Comparison of ENCODE assay signal across 17 mouse cellular contexts in the genomic region with DNA sequence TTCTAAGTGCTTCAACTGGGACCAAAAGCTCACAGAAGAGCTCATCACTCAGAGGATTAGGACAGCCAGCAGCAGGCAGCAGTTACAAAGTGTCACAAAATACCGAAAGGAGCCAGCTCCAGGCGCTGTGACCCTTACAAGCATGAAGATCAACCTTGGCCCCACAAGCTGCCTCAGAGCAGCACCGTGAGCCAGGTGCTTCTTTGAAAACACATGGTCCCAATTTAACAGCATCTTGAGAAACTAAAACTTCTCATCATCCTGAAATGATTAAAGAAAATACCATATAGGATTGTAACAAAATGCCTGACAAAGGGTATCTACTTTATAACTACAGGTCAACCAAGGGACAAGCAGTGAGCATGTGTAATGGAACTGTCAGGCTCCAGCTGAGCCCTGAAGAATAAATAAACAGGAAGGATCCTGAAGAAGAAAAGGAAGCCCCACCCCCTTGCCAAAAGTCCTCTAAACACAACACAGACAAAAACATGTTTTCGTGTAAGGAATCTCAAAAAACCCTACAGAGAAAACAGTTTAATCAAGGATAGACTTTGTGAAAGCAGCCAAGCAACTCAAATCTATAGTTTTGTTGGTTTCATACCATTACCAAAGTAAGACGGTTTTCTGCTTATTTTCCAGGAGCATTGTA. TPM values are rescaled to one million over a fixed set of nuclear protein-coding genes. Genes with fewer than 3 reads are reported as not detected.
DNase-seq lines count a peak whose midpoint lies in the region; ATAC-seq and TF ChIP-seq lines count a peak whose summit lies in the region.
"Had no signal": no experiment of that assay in that cellular context is flagged by ENCODE, and none has a peak within 500 bp of the region (broad histone marks: within the 10 kb centered on the region; RNA-seq: fewer than 3 reads in every experiment).

No protein-coding gene starts in this region.

- DNase-seq in heart, adult 2 months: no peak
- DNase-seq in heart, postnatal 4 days: no peak
- peak; percentile 47 for DNase-seq in lung, embryonic 14.5 days
- no peak for DNase-seq in lung, adult 2 months
- peak; percentile 55 for DNase-seq in forelimb bud, embryonic 11.5 days (ENCODE audit: low read depth, low spot score)
- peak; percentile 53 for DNase-seq in mesoderm, embryonic 11.5 days (ENCODE audit: low read depth, low spot score)
- DNase-seq in adrenal gland, postnatal 14 days: no peak
- DNase-seq: cerebellum, adult 9-11 months; gastrocnemius, postnatal 36 days; retina, postnatal 1 day; thymus, postnatal 25 days had no signal

- peaks cover 15% of the 10 kb centered on the region for H3K36me3 ChIP-seq in heart, adult 2 months (ENCODE audit: control insufficient read depth, insufficient read depth, low read length)
- peaks cover 66% of the 10 kb centered on the region for H3K36me3 ChIP-seq in lung, embryonic 14.5 days (ENCODE audit: insufficient read depth)
- H3K36me3 ChIP-seq in forebrain, embryonic 16.5 days (ENCODE audit: control insufficient read depth, insufficient read depth): peaks cover 5% of the 10 kb centered on the region; the same call in 1 of the 2 replicates

- no peak overlapping the region for H3K4me3 ChIP-seq in heart, adult 2 months
- no peak overlapping the region for H3K4me3 ChIP-seq in lung, embryonic 14.5 days (ENCODE audit: low read depth, low read length)
- H3K4me3 ChIP-seq in lung, adult 2 months (replicated peaks; ENCODE audit: extremely low read depth, low read depth, low read length): no peak overlapping the region
- H3K4me3 ChIP-seq in forebrain, embryonic 16.5 days (replicated peaks; ENCODE audit: low read length): no peak overlapping the region
- H3K4me3 ChIP-seq: forebrain, embryonic 15.5 days; limb, embryonic 12.5 days; midbrain, embryonic 12.5 days; neural tube, embryonic 12.5 days had no signal

- H3K79me2 ChIP-seq in heart, adult 2 months (replicated peaks; ENCODE audit: control insufficient read depth, insufficient read depth, low read length): no peaks in the 10 kb centered on the region

- TF ChIP-seq POLR2A in heart, adult 2 months (IDR thresholded peaks at IDR 0.05; ENCODE audit: insufficient read depth, low read depth, low read length): no peak
- TF ChIP-seq POLR2A in lung, adult 2 months (IDR thresholded peaks at IDR 0.05; ENCODE audit: borderline replicate concordance, extremely low read depth, low read depth, low read length): no peak

- H3K4me2 ChIP-seq in lung, embryonic 14.5 days: no peak overlapping the region
- H3K4me2 ChIP-seq in forebrain, embryonic 16.5 days (ENCODE audit: low read length): no peak overlapping the region
- H3K4me2 ChIP-seq: forebrain, embryonic 15.5 days; limb, embryonic 12.5 days; midbrain, embryonic 12.5 days; neural tube, embryonic 12.5 days had no signal

- peak overlapping the region; percentile 67 for H3K27ac ChIP-seq in heart, adult 2 months
- H3K27ac ChIP-seq in lung, embryonic 14.5 days (ENCODE audit: low read depth): no peak overlapping the region
- no peak overlapping the region for H3K27ac ChIP-seq in forebrain, embryonic 16.5 days (ENCODE audit: low read length)
- H3K27ac ChIP-seq: forebrain, embryonic 15.5 days; limb, embryonic 12.5 days; midbrain, embryonic 12.5 days; neural tube, embryonic 12.5 days had no signal

- no peak for TF ChIP-seq CTCF in heart, adult 2 months (IDR thresholded peaks at IDR 0.05)
- TF ChIP-seq CTCF in lung, embryonic 14.5 days (IDR thresholded peaks at IDR 0.05; ENCODE audit: low read depth): no peak
- TF ChIP-seq CTCF in lung, adult 2 months (IDR thresholded peaks at IDR 0.05; ENCODE audit: insufficient read depth, low read length): no peak

- no peaks in the 10 kb centered on the region for H3K27me3 ChIP-seq in heart, adult 2 months (ENCODE audit: control insufficient read depth, insufficient read depth, low read length)
- H3K27me3 ChIP-seq in lung, embryonic 14.5 days (ENCODE audit: insufficient read depth, low read length): no peaks in the 10 kb centered on the region
- no peaks in the 10 kb centered on the region for H3K27me3 ChIP-seq in forebrain, embryonic 16.5 days (replicated peaks; ENCODE audit: control insufficient read depth, insufficient read depth, low read length)
- H3K27me3 ChIP-seq: forebrain, embryonic 15.5 days; limb, embryonic 12.5 days; midbrain, embryonic 12.5 days; neural tube, embryonic 12.5 days had no signal

- WGBS in heart, adult 2 months: 68% methylated on average over 5 of the region's 5 CpGs
- 39% methylated on average over 5 of the region's 5 CpGs for WGBS in lung, embryonic 14.5 days
- 38% methylated on average over 5 of the region's 5 CpGs for WGBS in lung, adult 2 months
- WGBS in forebrain, embryonic 16.5 days: 71% methylated on average over 5 of the region's 5 CpGs

- no peak for ATAC-seq in lung, embryonic 14.5 days (ENCODE audit: insufficient read depth)
- no peak for ATAC-seq in forebrain, embryonic 16.5 days
- ATAC-seq: forebrain, embryonic 15.5 days; inflammation-experienced regulatory T-cells, adult 6 months had no signal

- no peak overlapping the region for H3K9ac ChIP-seq in heart, adult 2 months (ENCODE audit: low read depth, low read length)
- no peak overlapping the region for H3K9ac ChIP-seq in lung, embryonic 14.5 days
- H3K9ac ChIP-seq in forebrain, embryonic 16.5 days (replicated peaks; ENCODE audit: low read depth, low read length): no peak overlapping the region
- H3K9ac ChIP-seq: forebrain, embryonic 15.5 days; limb, embryonic 12.5 days; midbrain, embryonic 12.5 days; neural tube, embryonic 12.5 days had no signal

- no peak for TF ChIP-seq EP300 in heart, adult 2 months (IDR thresholded peaks at IDR 0.05; ENCODE audit: insufficient read depth, low read depth, low read length)

- H3K9me3 ChIP-seq in lung, embryonic 14.5 days (ENCODE audit: low read depth, low read length): no peaks in the 10 kb centered on the region
- H3K9me3 ChIP-seq in forebrain, embryonic 16.5 days (ENCODE audit: control insufficient read depth, low read length): no peaks in the 10 kb centered on the region
- H3K9me3 ChIP-seq: forebrain, embryonic 15.5 days; limb, embryonic 12.5 days; midbrain, embryonic 12.5 days; neural tube, embryonic 12.5 days had no signal

- peaks cover 10% of the 10 kb centered on the region for H3K4me1 ChIP-seq in heart, adult 2 months (ENCODE audit: control insufficient read depth, insufficient read depth, low read length)
- no peaks in the 10 kb centered on the region for H3K4me1 ChIP-seq in lung, embryonic 14.5 days (ENCODE audit: insufficient read depth)
- H3K4me1 ChIP-seq in lung, adult 2 months (ENCODE audit: control insufficient read depth, insufficient read depth, low read length): peaks cover 18% of the 10 kb centered on the region
- H3K4me1 ChIP-seq in forebrain, embryonic 16.5 days (replicated peaks; ENCODE audit: control insufficient read depth, insufficient read depth, low read length): no peaks in the 10 kb centered on the region
- H3K4me1 ChIP-seq: forebrain, embryonic 15.5 days; midbrain, embryonic 12.5 days had no signal

- intact Hi-C loops in heart, adult 2 months (cut with DNase I): no loop called here

RNA-seq across cellular contexts. Expression of a gene that starts 30.8 kb away (rescaled TPM):
- 10 to 100 TPM; 13.0 to 15.7 TPM for total RNA-seq in heart, adult 2 months (2021)
- polyA plus RNA-seq in heart, adult 2 months (2012; rRNA removed): 15.1 and 24.6 TPM in 2 replicates
- 10 to 100 TPM; 31.9 to 32.8 TPM for total RNA-seq in heart, postnatal 4 days (2021)
- polyA plus RNA-seq in lung, embryonic 14.5 days (2014; fragmentation: Nextera tagmentation; extraction: Ambion mirVana): 103 and 109 TPM in 2 replicates
- polyA plus RNA-seq in lung, adult 2 months (2012; rRNA removed): 25.9 and 44.2 TPM in 2 replicates
- total RNA-seq in adrenal gland, postnatal 14 days (2021): 139 and 141 TPM in 2 replicates
- 132 and 144 TPM in 2 replicates for polyA plus RNA-seq in forebrain, embryonic 16.5 days (2015; fragmentation: Nextera tagmentation; extraction: Ambion mirVana)

Comparison
In these comparisons a context has a peak if more than half of its experiments do, and no peak if none do; other contexts are left out.
1. DNase-seq: peak in lung, embryonic 14.5 days (single experiment), forelimb bud, embryonic 11.5 days (single experiment) and mesoderm, embryonic 11.5 days (single experiment); none in heart, adult 2 months (0 of 2), heart, postnatal 4 days (single experiment), lung, adult 2 months (single experiment) and adrenal gland, postnatal 14 days (single experiment).